Mouse (Mus musculus) gastrocnemius, adult 2 months (tissue): ENCODE measurements around the gene Abhd6. TPM values are rescaled to one million over a fixed set of nuclear protein-coding genes. Genes with fewer than 3 reads are reported as not detected.

Experiments used
- DNase-seq: peaks from one replicate; pipeline ENCODE4 v3.0.0; 2022
- H3K27ac ChIP-seq: fragments of 200-600 bp; 2 replicates; pipeline ENCODE4 v1.8.1; 2022; ENCODE audit warnings: mild to moderate bottlenecking
- H3K4me3 ChIP-seq: fragments of 200-600 bp; 2 replicates; pipeline ENCODE4 v1.8.1; 2022; ENCODE audit warnings: mild to moderate bottlenecking, moderate library complexity
- CTCF ChIP-seq: fragments of 200-600 bp; IDR thresholded peaks from 2 replicates; pipeline ENCODE4 v1.8.1; 2022; ENCODE audit warnings: antibody characterized with exemption, mild to moderate bottlenecking, moderate library complexity
- intact Hi-C: fragments of 180-260 bp; cut with DNase I; formaldehyde crosslinking; loops from one replicate; pipeline ENCODE4 v1.15.1; 2025
- long read RNA-seq, 2 experiments: library from polyadenylated mRNA; stranded (forward); transcript quantifications; one replicate each; pipeline ENCODE4 v2.0.0; 2021
- total RNA-seq, 2 experiments: library from RNA; stranded (reverse); gene quantifications; 2 replicates each; pipeline ENCODE4 v1.2.3; 2021

Gene Abhd6
- total RNA-seq, result 1 to 10 TPM; 4.8 to 7.3 TPM
- long read RNA-seq, experiment 1, transcript Abhd6-202 (9 exons, 2,226 nt), result major isoform, 10 of 10 reads
- long read RNA-seq, experiment 1, partial matches to known transcripts, result 0 of 10 reads
- long read RNA-seq, experiment 1, other reads (novel, unspliced or antisense), result 0 of 10 reads
- long read RNA-seq, experiment 2, transcript Abhd6-202 (9 exons, 2,226 nt), result major isoform, 10 of 18 reads
- long read RNA-seq, experiment 2, partial matches to known transcripts, result 0 of 18 reads
- long read RNA-seq, experiment 2, other reads (novel, unspliced or antisense), result 7 of 18 reads

DNA sequence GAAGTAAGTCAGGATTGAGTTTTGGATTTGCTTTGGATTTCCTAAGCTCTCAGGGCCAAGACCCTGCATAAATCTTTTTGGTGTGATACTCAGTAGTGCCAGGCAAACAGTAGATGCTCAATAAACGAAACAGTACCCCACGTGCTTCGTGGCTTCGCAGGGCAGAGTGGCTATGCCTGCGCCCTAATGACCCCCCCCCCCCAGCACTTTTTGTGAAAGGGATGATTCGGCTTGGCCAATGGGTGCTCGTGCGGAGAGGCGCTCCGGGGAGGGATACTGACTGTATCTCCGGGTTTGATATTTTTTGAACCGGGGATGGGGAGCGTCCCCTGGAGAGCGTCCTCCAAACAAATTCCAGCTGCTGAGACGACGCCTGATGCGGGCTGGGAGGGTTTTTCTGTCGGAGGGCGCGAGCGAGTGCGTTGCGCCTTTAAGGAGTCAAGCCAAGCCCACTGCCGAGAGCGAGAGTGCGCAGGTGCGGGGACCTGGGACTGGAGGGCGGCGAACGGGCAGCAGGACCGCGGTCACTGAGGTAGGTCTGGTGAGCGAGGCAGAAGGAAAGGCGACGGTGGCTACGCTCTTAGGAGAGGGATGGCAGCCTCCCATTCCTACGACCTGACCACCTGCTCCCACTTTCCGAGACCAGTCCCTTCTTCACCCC, at the start of gene Abhd6:
TSS of gene Abhd6 (plus strand) at position 471 of the 661 bp plus-strand sequence.
- TF ChIP-seq CTCF, result no peak
- intact Hi-C loops, result no loop called here
- DNase-seq, result peak; percentile 91
- Histone ChIP-seq H3K27ac (peak within 1 kb of the TSS; percentile 86), H3K4me3 (peak within 1 kb of the TSS; percentile 93)

DNA sequence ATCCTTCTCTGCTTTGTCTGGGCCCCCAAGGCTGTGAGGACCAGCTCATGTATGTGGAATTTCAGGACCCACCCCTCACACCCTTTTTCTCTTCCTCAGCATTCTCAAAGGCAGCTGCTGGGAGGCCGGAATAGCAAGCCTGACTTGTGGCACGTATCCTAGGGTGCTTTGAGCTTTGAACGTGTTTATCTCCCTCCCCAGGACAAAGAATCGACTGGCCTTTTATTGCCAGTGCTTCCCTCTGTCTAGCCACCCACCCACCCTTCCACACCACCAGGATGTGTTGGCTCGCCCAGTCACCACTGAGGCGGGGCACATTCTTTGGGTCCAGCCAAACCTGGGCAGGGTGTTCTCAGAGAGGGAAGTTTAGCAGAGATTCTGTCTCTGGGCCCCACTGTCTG, 48.6 kb upstream of the Abhd6 start:
- Histone ChIP-seq H3K4me3 (no peak overlapping the region), H3K27ac (peak overlapping the region; percentile 73)
- TF ChIP-seq CTCF, result no peak
- intact Hi-C loops, result no loop called here
- DNase-seq, result no peak

DNA sequence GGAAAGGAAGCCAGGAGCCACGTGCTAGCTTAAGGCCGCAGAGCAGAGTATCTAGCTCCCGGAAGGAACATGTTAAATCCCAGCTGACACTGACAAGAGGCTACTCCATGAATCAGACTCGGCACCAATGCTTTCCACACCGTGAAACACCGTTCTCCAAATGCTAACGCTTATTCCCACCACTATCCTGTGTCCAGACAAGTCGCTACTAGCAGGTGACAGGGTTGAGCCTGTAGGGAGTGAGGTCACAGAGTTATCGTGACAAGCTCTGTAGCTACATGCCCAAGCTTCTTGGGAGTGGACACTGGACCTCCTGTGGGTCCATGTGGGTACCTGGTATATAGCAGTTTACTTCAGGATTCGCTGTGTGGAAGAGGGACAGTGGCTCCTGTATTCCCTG, 46.3 kb upstream of the Abhd6 start:
- intact Hi-C loops, result loop anchor here (5.0 kb wide), 1 partner anchor 139 kb away; the partner anchor contains the start of gene Flnb
- no peak overlapping the region for H3K27ac ChIP-seq
- H3K4me3 ChIP-seq, result no peak overlapping the region
- no peak for TF ChIP-seq CTCF
- DNase-seq, result no peak

DNA sequence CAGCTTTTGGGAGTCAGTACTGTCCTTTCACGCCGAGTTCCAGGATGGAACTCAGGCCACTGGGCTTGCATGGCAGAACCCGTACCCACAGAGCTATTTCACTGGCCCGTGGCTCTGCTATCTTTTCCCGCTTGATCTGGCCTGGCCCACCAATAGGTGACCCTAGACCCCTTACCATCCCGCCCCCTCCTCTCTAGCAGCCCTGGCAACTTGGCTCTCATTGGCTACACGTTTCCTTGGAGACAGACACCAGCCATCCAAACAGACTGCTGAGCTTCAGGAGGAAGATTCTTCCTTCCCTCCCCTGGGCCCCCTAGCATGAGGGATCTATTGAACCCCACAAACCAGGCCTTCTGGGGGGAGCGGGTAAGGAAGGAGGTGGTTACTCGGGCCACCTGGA, 45.7 kb upstream of the Abhd6 start, which contains the start of gene Gm45521:
TSS of gene Gm45521 (plus strand) at position 240 of the 400 bp plus-strand sequence.
- no peak within 1 kb of the TSS for H3K4me3 ChIP-seq
- DNase-seq, result no peak
- intact Hi-C loops, result loop anchor here (5.0 kb wide), 1 partner anchor 140 kb away; the partner anchor contains the start of gene Flnb
- H3K27ac ChIP-seq, result no peak within 1 kb of the TSS
- no peak for TF ChIP-seq CTCF

DNA sequence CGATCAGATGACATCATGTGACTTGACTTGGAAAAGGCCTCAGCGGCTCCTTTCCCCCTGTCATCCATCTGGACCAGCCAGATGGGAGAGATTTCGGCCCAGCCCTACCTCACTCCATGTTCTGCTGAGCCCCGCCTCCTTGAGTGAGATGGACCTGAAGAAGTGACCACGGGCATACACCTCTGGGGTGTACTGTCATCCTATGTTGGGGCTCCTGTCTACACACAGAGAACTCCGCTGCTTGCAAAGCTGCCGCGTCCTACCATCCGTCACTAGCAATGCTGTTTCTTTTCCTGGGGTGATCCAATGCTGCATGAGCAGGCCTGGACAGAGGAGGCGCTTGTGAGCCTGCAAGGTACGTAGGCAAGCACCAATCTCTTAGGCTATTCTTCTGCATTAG, 42.1 kb upstream of the Abhd6 start:
- no peak for DNase-seq
- TF ChIP-seq CTCF, result peak; percentile 22; the same call in 1 of the 2 replicates
- no peak overlapping the region for H3K4me3 ChIP-seq
- no peak overlapping the region for H3K27ac ChIP-seq
- intact Hi-C loops, result loop anchor here (10.0 kb wide), 2 partner anchors 204 to 384 kb away; no protein-coding TSS in a partner anchor

DNA sequence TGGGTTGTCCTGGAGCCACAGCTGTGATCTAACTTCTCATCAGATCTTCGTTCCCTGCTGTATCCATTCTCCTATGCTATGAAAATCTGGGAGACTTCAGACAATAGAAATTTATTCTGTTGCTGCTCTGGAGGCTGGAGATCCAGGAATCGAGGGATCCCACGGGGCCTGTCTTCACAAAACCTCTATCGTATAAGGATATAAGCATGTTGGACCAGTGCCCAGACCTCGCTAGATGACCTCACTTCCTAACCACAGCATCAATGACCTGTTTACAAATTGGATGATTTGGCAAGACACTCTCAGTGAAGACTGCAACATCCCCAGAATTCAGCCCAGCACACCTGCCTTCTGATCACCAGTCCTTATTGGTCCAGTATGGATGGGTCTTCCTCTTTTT, 41.0 kb upstream of the Abhd6 start:
- H3K4me3 ChIP-seq, result no peak overlapping the region
- intact Hi-C loops, result loop anchor here (10.0 kb wide), 2 partner anchors 203 to 383 kb away; no protein-coding TSS in a partner anchor
- H3K27ac ChIP-seq, result no peak overlapping the region

DNA sequence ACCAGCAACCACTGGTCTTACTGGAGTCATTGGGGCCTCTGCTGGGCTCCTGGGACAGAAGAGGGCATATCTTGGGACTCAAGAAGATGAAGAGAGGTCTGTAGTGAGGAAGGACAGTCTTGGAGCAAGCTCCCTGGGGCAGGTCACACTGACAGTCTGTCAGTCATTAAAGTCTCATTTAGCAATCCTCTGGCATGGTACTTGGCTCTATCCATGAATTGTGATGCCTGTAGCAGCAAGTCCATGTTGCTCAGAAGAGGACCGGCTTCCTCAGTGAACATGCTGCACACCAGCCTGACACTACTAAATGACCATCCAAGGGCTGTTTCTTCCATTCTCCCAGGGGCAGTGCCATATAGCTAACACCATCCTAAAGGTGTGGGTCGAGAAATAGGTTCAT, 40.1 kb upstream of the Abhd6 start:
- TF ChIP-seq CTCF, result no peak
- DNase-seq, result no peak
- Histone ChIP-seq H3K4me3 (no peak overlapping the region), H3K27ac (no peak overlapping the region)
- intact Hi-C loops, result loop anchor here (10.0 kb wide), 2 partner anchors 202 to 382 kb away; no protein-coding TSS in a partner anchor

More for the DNA sequence above, 41.0 kb upstream of the Abhd6 start:
- DNase-seq, result no peak
- TF ChIP-seq CTCF, result no peak

DNA sequence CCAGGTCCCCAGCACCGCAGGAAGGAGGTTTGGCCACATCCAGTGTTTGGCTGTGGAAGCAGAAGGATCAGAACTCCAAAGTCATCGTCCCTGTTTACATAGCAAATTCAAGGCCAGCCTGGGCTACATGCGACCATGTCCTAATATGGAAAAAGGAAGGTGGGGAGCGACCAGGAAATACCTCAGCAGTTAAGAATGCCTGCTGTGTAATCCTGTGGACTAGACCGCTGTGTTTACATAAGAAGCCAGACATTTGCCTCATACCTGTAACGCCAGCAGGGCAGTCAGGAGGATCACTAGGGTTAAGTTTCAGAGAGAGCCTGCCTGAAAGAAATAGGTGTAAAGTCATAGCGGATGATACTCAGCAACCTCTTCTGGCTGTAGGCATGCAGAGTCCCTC, 39.5 kb upstream of the Abhd6 start:
- no peak overlapping the region for H3K4me3 ChIP-seq
- intact Hi-C loops, result loop anchor here (10.0 kb wide), 2 partner anchors 202 to 382 kb away; no protein-coding TSS in a partner anchor
- no peak for TF ChIP-seq CTCF

DNA sequence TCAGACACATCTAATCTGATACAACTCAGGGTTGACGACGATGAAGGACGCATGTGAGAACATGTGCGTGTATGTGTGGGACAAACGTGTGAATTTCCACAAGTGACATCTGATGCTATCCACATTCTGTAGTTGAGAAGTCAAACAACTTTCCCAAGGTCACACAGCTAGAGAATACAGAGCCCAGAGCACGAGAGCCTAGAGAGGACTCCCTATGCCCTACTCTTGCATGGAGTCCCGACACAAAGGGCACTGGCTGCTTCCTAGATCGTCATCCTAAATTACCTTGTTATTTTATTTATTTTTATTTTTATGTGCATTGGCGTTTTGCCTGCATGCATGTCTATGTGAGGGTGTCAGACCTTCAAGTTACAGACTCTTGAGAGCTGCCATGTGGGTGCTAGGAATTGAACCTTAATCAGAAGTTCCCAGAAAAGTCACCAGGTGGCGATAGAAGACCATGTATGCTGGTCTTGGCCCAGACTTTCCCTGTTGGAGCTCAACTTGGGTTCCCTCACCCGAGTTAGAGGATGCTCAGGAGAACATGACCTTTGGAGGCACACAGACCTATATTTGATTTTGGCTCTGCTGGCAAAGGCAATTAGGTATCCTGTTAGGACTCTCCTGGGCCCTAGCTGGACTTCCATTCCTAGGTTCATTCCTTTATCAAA, 38.3 kb upstream of the Abhd6 start:
- peak; percentile 48 for DNase-seq
- Histone ChIP-seq H3K4me3 (no peak overlapping the region), H3K27ac (no peak overlapping the region)
- TF ChIP-seq CTCF, result peak; percentile 83
- intact Hi-C loops, result loop anchor here (1.0 to 10.0 kb wide), 3 partner anchors 80 to 380 kb away; no protein-coding TSS in a partner anchor

More for the DNA sequence above, 39.5 kb upstream of the Abhd6 start:
- H3K27ac ChIP-seq, result no peak overlapping the region
- DNase-seq, result no peak

DNA sequence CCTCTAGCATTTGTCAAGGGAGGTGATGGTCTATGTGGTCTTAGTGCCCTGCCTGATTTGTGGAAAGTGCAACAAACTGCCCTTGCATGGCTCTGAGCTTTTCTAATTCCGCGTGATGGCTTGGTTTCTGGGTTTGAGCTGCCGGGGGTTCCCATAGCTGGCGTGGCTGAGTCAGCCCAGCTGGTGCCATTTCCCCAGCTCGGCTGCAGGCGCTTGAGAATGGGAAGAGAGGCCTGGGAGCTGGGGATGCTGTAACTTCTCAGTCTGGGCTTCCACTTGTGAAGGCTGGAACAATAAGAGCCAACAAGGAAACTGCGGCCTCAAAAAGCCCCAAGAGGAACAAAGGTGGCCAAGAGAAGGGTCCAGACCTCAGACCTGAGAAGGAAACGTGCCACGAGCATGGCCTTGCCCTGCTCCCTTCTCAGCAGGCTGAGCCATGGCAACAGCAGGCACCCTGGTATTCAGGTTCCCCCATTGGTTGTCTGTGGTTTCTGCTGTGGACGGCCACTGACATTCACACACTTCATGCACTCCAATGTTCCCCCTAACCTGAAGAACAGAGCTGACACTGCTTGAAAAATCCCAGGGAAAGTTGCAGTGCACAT, 30.7 kb upstream of the Abhd6 start:
- DNase-seq, result no peak
- intact Hi-C loops, result no loop called here
- no peak for TF ChIP-seq CTCF
- H3K4me3 ChIP-seq, result no peak overlapping the region
- no peak overlapping the region for H3K27ac ChIP-seq

DNA sequence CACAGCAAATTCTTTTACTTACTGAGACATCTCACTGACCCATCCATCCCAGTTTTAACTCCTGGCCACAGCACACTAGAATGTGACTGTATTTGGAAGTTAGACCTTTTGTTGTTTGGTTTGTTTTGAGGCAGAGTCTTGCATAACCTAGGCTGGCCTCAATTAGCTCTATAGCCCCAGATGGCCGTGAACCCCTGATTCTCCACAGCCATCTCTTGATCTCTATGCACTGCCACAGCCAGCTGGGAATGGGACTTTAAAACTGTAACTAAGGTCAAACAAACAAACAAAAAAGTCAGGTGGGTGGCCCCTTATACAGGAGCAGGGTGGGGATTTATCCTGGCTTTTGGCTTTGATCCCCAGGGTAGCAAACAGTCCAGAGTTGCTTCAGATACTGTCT, 28.1 kb upstream of the Abhd6 start:
- no peak for TF ChIP-seq CTCF

DNA sequence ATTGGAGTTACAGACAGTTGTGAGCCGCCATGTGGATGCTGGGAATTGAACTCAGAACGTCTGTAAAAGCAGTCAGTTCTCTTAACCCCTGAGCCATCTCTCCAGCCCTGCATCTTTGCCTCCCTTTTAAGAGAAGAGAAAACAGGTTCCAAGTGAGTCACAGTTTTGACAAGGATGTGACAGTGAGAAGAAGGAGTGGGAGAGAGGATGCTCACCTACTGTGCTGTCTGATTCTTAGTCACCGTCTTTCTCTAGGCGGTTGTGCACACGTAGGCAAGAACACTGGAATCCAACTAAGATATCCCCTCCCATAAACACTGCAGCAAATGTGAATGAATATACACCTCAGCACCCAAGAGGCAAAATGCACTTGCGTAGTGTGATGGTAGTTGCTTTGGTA, 27.5 kb upstream of the Abhd6 start:
- no peak for DNase-seq
- Histone ChIP-seq H3K27ac (no peak overlapping the region), H3K4me3 (no peak overlapping the region)
- TF ChIP-seq CTCF, result no peak
- intact Hi-C loops, result no loop called here

More for the DNA sequence above, 28.1 kb upstream of the Abhd6 start:
- H3K27ac ChIP-seq, result no peak overlapping the region
- no peak overlapping the region for H3K4me3 ChIP-seq
- intact Hi-C loops, result no loop called here
- no peak for DNase-seq
